Mouse (Mus musculus) embryo, embryonic 9.5 days (tissue): ENCODE data around the gene 4933417A18Rik.
"Not testable (repeated sequence)": the region's sequence is repeated elsewhere in the genome, so short reads cannot be mapped to it uniquely, and the experiment has no call there.

Source experiments
- DNase-seq: peaks from one replicate; pipeline ENCODE4 v3.0.0-alpha.2; 2017; ENCODE audit errors: extremely low spot score

4933417A18Rik gene

DNA sequence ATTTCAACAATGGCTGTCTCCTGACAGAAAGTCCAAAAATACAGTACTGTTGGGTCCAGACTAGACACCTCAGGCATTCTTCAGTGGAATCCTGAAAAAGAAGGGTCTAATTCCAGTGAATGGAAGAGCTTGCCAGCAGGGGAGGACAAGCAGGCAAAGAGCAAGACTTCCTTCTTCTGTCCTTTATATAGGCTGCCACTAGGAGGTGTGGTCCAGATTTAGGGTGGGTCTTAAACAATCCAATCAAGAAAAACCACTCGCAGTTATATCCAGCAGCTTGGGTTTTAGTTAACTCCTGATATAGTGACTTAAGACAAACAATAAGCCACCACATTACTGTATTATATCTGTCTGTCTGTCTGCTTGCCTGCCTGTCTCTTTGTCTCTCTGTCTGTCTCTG, 49.6 kb downstream of the 4933417A18Rik start:
- no peak for DNase-seq

GRCm38 (mm10) chr13:34976116-34976515, 51.9 kb downstream of the 4933417A18Rik start:
- DNase-seq, result no peak

DNA sequence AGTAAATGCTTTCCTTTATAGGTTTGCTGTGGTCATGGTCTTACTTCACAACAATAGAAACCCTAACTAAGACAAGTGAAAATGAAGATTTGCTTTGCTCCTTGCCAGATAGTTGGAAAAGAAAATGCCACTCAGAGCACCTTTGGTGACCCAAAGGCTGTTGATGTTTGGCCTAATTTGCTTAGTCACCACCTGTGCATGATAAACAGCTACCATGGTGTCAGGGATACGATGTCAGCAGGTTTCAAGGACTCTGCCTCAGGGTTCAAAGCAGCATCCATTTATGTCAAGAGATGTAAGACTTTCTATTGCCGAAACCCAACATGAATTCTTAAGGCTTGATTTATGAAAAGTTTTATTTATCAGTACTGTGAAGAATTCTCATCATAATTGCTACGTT, 53.2 kb downstream of the 4933417A18Rik start:
- no peak for DNase-seq

GRCm38 (mm10) chr13:34978635-34979034, 54.4 kb downstream of the 4933417A18Rik start:
- not testable (repeated sequence) for DNase-seq

GRCm38 (mm10) chr13:34983479-34983878, 59.3 kb downstream of the 4933417A18Rik start:
- DNase-seq, result not testable (repeated sequence)

DNA sequence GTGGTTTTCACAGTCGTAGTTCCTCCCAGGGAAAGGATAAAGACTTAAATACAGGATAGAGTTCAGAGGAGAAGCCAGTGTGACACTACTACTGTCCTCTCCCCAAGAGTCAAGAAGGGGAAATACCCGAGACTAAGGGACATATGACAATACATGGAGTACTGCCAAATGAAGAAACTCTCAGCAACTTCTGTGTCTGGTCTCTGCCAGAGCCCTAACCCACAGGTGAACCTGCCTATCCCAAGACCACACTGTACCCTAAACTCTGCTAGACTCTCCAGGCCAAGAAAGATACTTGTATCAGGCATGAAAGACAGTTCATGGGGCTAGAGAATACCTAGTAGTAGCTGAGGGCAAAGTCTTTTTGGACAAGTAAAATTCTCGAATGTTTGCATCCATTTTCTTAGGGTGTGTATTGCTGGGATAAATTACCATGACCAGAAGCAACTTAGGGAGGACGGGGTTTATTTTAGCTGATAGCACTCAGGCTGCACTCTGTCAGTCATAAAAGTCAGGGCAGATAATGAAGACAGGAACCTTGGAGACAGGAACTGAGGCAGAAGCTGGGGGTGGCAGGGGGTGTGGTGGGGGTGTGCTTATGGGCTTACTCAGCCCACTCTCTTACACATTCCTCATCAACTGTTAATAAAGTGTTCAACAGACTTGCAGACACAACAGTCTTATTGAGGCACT, 67.5 kb downstream of the 4933417A18Rik start:
- no peak for DNase-seq

GRCm38 (mm10) chr13:34993085-34993484, 68.9 kb downstream of the 4933417A18Rik start:
- DNase-seq, result no peak

GRCm38 (mm10) chr13:34993595-34993982, 69.4 kb downstream of the 4933417A18Rik start:
- no peak for DNase-seq

GRCm38 (mm10) chr13:34993983-34994811, 70.0 kb downstream of the 4933417A18Rik start:
- peak; percentile 98 for DNase-seq

- DNase-seq, result no peak
Measured at GRCm38 (mm10) chr13:34995925-34996324, 71.7 kb downstream of the 4933417A18Rik start.
